Mouse (Mus musculus) brown adipose tissue, adult 24 weeks (tissue): ENCODE data around the gene 4930469K13Rik. TPM values are rescaled to one million over a fixed set of nuclear protein-coding genes. Genes with fewer than 3 reads are reported as not detected.
A peak's percentile ranks its signal among the peaks of the same experiment; 100 is the strongest.

Source experiments
- H3K27ac ChIP-seq: fragments of 200-500 bp; replicated peaks from 2 replicates; pipeline ENCODE4 v1.5.1; 2012; ENCODE audit warnings: low read depth, mild to moderate bottlenecking, low read length
- H3K4me1 ChIP-seq: fragments of 200-500 bp; 2 replicates; pipeline ENCODE4 v1.6.1; 2012; ENCODE audit warnings: low read length, mixed read lengths; ENCODE audit not compliant: control insufficient read depth, insufficient read depth, insufficient read length
- H3K4me3 ChIP-seq: fragments of 200-500 bp; 2 replicates; pipeline ENCODE4 v1.5.1; 2012; ENCODE audit warnings: low read depth, mild to moderate bottlenecking, low read length, moderate library complexity; ENCODE audit not compliant: insufficient read depth
- polyA plus RNA-seq: library from polyadenylated mRNA; stranded (reverse); fragments of >200 nt; gene quantifications from 2 replicates; pipeline ENCODE4 v1.2.4, GENCODE M21; 2012; ENCODE audit not compliant: missing spikeins, insufficient read depth, insufficient read length

Gene 4930469K13Rik
- polyA plus RNA-seq, 1 experiment, result not detected

DNA sequence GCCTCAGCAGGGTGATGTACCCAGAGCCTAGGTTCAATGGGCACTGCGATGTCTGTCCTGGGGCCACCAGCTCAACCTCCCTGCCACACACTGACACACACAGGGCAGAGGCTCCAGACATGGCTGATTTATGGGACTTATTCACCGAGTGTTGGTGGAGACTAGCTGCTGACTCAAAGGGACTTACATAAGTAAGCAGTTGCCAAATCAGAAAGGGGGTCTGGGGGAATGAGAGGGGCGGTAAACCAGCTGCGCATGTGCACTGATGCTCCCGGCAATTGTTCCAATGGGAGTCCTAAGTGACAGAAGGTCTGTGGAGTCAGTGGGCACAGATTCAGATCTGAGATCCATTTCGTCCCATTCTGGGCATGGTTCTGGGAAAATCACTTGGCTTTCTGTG is 140.8 kb downstream of the 4930469K13Rik start:
- H3K4me3 ChIP-seq, result no peak overlapping the region
- no peak overlapping the region for H3K27ac ChIP-seq
- H3K4me1 ChIP-seq, result no peaks in the 10 kb centered on the region

DNA sequence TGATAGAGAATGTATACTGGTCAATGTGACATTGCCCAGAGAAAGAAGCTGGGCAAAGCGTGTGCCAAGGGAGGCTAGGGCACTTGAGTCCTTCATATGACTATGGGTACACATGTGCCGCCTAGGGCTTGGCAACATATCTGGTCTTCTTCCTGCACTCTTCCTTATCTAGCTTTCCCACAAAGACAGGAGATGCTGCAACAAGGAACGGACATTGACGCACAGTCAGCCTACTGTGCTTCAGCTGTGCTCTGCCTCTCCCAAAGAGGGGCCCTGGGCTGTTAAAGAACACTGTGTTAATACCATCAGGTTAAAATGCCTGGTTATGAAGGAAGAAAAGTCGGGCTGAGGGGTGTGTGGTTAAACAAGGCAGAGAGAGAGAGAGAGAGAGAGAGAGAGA is 141.7 kb downstream of the 4930469K13Rik start:
- Histone ChIP-seq H3K27ac (no peak overlapping the region), H3K4me3 (no peak overlapping the region), H3K4me1 (no peaks in the 10 kb centered on the region)

DNA sequence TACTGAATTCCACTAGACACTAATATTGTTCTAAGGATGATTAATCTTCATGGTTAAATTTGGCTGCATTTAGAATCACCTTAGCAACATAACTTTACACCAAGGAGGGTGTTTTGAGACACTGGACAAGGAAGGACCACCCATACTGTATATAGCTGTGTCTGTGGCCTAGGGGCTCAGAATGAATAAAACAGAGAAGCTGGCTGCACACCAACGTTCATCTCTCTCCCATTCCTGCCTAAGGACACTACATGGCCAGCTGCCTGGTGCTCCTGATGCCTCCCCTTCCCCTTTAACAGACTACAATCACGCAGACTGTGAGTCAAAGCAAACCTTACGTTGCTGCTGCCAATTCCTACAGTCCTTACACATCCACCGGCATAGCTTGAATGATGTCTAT is 142.4 kb downstream of the 4930469K13Rik start:
- Histone ChIP-seq H3K27ac (no peak overlapping the region), H3K4me1 (no peaks in the 10 kb centered on the region), H3K4me3 (no peak overlapping the region)

GRCm38 (mm10) chr11:33951684-33952625 is 146.4 kb downstream of the 4930469K13Rik start:
- no peak overlapping the region for H3K27ac ChIP-seq
- H3K4me1 ChIP-seq, result no peaks in the 10 kb centered on the region
- no peak overlapping the region for H3K4me3 ChIP-seq

- H3K4me3 ChIP-seq, result no peak overlapping the region
- no peak overlapping the region for H3K27ac ChIP-seq
- H3K4me1 ChIP-seq, result no peaks in the 10 kb centered on the region
Observed at GRCm38 (mm10) chr11:33951155-33951554, 147.2 kb downstream of the 4930469K13Rik start.

DNA sequence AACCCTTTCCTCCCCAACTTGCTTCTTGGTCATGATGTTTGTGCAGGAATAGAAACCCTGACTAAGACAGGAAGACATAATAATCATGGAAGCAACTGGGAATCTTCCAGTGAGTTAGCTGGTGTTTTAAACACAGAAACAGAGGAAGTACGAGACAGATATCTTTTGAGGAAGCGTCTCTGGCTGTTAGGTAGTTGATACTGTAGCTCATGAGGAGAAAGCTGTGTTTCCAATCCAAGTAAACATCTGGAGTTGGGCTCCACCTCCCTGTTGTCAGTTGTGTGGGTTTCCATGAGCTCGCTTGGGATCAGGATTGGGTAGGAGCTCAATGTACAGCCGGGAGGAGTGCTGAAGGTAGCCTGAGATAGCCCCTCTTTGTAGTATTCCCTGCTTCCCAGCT is 151.9 kb downstream of the 4930469K13Rik start:
- Histone ChIP-seq H3K4me3 (no peak overlapping the region), H3K27ac (no peak overlapping the region), H3K4me1 (no peaks in the 10 kb centered on the region)

DNA sequence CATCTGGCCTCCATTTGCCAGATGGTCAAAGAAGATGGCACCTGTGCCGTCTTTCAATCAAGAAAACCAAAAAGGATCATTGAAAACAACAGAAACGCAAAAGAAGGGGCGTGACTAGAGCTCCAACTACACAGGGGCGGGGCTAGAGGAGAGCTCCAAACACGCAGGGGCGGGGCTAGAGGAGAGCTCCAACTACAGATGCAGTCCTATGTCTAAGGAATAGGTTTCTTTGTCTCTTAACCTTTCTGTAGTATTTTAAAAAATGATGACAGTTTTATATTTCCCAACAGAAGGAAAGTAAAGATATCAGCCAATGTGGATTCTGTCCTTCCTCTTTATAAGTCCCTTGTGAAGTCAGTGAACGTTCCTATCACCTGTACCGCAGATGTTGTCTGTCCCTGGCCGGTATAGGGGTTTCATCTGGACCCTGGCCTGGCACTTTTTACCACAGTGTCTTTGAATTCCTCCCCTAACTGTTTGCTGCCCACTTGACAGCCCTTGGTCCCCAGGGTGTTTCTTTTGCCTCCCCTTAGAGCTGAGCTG is 153.5 kb downstream of the 4930469K13Rik start:
- no peak overlapping the region for H3K4me3 ChIP-seq
- H3K4me1 ChIP-seq, result no peaks in the 10 kb centered on the region
- H3K27ac ChIP-seq, result no peak overlapping the region

DNA sequence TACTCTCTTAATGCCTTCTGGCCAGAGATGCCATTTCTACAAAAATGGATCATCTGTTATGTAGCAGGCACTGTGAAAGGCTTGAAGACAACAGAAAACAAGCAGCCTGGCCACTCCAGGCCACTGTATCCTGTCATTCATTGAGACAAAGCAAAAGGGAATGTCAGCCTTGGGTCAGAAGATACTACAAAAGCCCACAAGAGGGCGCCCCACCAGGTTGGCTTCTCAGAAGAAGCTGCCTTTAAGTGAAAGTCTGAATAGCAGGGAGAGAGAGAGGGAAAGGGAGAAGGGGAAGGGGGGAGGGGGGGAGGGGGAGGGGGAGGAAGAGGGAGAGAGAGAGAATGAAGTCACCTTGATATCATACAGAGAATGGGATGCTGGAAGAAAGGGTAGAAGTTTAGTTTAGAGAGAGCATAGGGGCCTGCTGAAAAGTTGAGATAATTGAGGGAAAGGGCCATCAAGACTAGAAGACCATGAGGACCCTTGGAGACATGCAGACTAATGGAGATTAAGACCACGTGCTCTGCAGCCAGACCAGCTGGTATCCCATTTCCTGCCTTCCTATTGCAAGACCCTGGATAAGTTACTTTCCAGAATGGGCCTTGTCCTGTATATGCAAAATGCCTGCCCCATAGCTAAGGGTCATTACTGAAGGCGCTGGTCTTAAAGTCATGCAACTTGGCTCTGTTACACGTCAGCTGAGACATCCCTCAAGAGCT is 154.1 kb downstream of the 4930469K13Rik start:
- no peak overlapping the region for H3K27ac ChIP-seq
- H3K4me3 ChIP-seq, result no peak overlapping the region
- H3K4me1 ChIP-seq, result no peaks in the 10 kb centered on the region

- H3K27ac ChIP-seq, result no peak overlapping the region
- no peak overlapping the region for H3K4me3 ChIP-seq
- H3K4me1 ChIP-seq, result no peaks in the 10 kb centered on the region
Observed at GRCm38 (mm10) chr11:33943565-33943964, 154.8 kb downstream of the 4930469K13Rik start.

- H3K4me3 ChIP-seq, result no peak overlapping the region
- H3K4me1 ChIP-seq, result no peaks in the 10 kb centered on the region
- no peak overlapping the region for H3K27ac ChIP-seq
Observed at GRCm38 (mm10) chr11:33939456-33940113, 158.8 kb downstream of the 4930469K13Rik start.

DNA sequence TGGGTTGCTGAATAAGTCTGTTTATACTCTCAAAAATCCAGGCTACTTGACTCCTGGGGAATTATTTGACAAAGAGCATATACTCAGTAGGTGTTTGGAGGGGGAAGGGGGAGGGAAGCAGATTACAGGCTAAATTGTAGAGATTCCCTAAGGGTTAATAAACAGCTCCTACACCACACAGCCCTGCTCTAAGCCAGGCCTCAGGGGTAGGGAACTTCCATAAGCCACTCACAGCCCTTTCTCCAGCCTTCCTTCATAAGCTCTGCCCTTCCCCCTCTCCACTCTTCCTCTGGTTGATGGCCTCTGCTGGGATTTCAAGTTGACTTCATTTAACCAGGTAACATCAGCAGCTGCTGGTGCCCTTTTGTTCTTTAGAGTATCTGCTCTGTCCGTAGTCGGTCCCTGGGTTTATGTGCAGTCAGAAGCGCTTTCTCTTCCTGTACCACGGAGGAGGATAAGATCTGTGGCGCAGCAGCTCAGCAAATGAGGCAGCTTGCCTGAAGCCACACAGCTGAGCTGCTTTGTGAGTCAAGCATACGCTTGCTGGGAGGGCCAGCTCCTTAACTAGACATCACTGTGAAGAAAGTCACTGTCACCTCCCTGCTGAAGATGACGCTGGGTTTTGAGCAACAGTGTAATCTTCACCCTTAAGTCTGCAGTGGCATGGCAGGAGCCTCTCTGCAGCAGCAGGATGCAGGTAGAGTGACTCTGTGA is 159.6 kb downstream of the 4930469K13Rik start:
- Histone ChIP-seq H3K27ac (no peak overlapping the region), H3K4me3 (no peak overlapping the region), H3K4me1 (no peaks in the 10 kb centered on the region)

GRCm38 (mm10) chr11:33937641-33938040 is 160.7 kb downstream of the 4930469K13Rik start:
- H3K27ac ChIP-seq, result no peak overlapping the region

GRCm38 (mm10) chr11:33934286-33934685 is 164.1 kb downstream of the 4930469K13Rik start:
- Histone ChIP-seq H3K4me1 (peaks cover 5% of the 10 kb centered on the region; the same call in 1 of the 2 replicates), H3K27ac (no peak overlapping the region), H3K4me3 (no peak overlapping the region)

More at GRCm38 (mm10) chr11:33937641-33938040, 160.7 kb downstream of the 4930469K13Rik start:
- Histone ChIP-seq H3K4me1 (peaks cover 3% of the 10 kb centered on the region; the same call in 1 of the 2 replicates), H3K4me3 (no peak overlapping the region)

GRCm38 (mm10) chr11:33932386-33933111 is 165.8 kb downstream of the 4930469K13Rik start:
- Histone ChIP-seq H3K4me1 (peaks cover 5% of the 10 kb centered on the region; the same call in 1 of the 2 replicates), H3K27ac (no peak overlapping the region), H3K4me3 (peak overlapping the region; percentile 40; the same call in 1 of the 2 replicates)
